Mouse (Mus musculus): Measurements from ENCODE around the gene Ing1.

GRCm38 (mm10) chr8:11547063-11547462 lies 8.3 kb upstream of the Ing1 start:
- TF ChIP-seq GATA1 (IDR thresholded peaks at IDR 0.05; ENCODE audit: borderline replicate concordance, low read length): no peak
- no peak for TF ChIP-seq FLI1 (IDR thresholded peaks at IDR 0.05; ENCODE audit: low read length)

Data from megakaryocyte, embryonic 14.5 days (primary cell).